Mouse (Mus musculus): ENCODE measurements at regions not wholly inside any gene's neighbourhood (a gene's known extent, or its start where the extent isn't known, plus 50 kb on each side); places are given as distances from the start of the nearest gene placed in this dataset.

DNA sequence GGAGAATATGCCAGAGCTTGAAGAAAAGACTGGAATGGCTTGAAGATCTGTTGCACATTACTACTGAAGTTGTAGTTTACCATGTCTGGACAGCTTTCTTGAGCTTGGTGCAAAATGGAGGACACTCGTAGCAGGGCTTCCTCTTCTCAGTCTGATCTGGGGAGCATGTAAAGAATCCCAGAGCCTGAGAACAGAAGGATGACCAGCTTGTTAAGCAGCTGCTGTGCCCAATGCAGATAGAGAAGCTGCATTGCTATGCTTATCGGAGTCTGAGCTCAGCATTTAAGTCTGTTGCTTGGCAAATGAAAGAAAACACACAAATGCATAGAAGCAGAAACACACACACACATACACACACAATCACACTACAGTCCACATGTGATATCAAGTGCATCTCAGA is 76.9 kb upstream of the Tnc start:
- 91% methylated on average over 2 of the region's 2 CpGs for WGBS
- ATAC-seq: no peak
- Histone ChIP-seq H3K27ac (ENCODE audit: low read length) (no peak overlapping the region), H3K4me1 (ENCODE audit: control insufficient read depth, insufficient read depth, low read length) (no peaks in the 10 kb centered on the region), H3K9me3 (replicated peaks; ENCODE audit: control insufficient read depth, low read length, poor library complexity, severe bottlenecking) (no peaks in the 10 kb centered on the region), H3K4me2 (ENCODE audit: low read length) (no peak overlapping the region), H3K4me3 (ENCODE audit: low read depth, low read length) (no peak overlapping the region), H3K9ac (ENCODE audit: low read depth, low read length) (no peak overlapping the region), H3K36me3 (ENCODE audit: control insufficient read depth, insufficient read depth, low read length) (no peaks in the 10 kb centered on the region), H3K27me3 (ENCODE audit: control insufficient read depth, insufficient read depth, low read depth, low read length) (no peaks in the 10 kb centered on the region)

DNA sequence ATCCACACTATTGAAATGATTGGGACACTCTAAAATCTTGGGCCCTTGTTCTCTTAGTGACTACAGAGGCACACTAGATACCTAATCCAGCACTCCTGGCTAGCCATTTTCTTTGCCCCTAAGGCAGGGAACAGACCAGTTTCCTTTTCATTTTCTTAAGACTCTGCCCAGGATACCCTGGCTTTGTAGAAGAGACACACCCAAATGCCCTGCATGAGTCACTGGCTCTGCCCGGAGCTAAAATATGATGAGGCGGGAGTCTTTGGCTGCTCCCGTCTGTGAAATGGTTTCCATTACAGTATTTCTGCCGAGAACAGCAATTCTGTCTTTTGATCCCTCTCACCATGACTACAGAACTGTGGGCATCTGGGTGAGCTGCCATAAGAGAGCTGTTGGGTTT is 51.4 kb upstream of the Tnc start:
- 89% methylated on average over 4 of the region's 4 CpGs for WGBS
- no peak for ATAC-seq
- no peaks in the 10 kb centered on the region for H3K9me3 ChIP-seq (replicated peaks; ENCODE audit: control insufficient read depth, low read length, poor library complexity, severe bottlenecking)
- no peak overlapping the region for H3K27ac ChIP-seq (ENCODE audit: low read length)
- H3K9ac ChIP-seq (ENCODE audit: low read depth, low read length): no peak overlapping the region
- no peaks in the 10 kb centered on the region for H3K36me3 ChIP-seq (ENCODE audit: control insufficient read depth, insufficient read depth, low read length)
- no peaks in the 10 kb centered on the region for H3K4me1 ChIP-seq (ENCODE audit: control insufficient read depth, insufficient read depth, low read length)
- H3K4me2 ChIP-seq (ENCODE audit: low read length): no peak overlapping the region
- H3K27me3 ChIP-seq (ENCODE audit: control insufficient read depth, insufficient read depth, low read depth, low read length): no peaks in the 10 kb centered on the region
- H3K4me3 ChIP-seq (ENCODE audit: low read depth, low read length): no peak overlapping the region
